Mouse (Mus musculus): ENCODE measurements around the gene Slc6a6.

GRCm38 (mm10) chr6:91798496-91798895 lies 114.6 kb downstream of the Slc6a6 start:
- no peak for TF ChIP-seq CTCF (IDR thresholded peaks at IDR 0.05; ENCODE audit: low read depth, low read length)
- TF ChIP-seq POLR2A (IDR thresholded peaks at IDR 0.05; ENCODE audit: insufficient read depth, low read length), result no peak
- no peak for TF ChIP-seq EP300 (IDR thresholded peaks at IDR 0.05; ENCODE audit: insufficient read depth, low read depth, low read length)
